Mouse (Mus musculus) left cerebral cortex, adult 2 months (tissue): ENCODE measurements around the gene Abcc9. TPM values are rescaled to one million over a fixed set of nuclear protein-coding genes. Genes with fewer than 3 reads are reported as not detected.

Source experiments
- DNase-seq, 2 experiments: peaks; one replicate each; pipeline ENCODE4 v3.0.0; 2021 to 2022; ENCODE audit warnings: low spot score in 2 of 2, mixed read lengths in 1 of 2; ENCODE audit errors: extremely low spot score in 1 of 2
- H3K27ac ChIP-seq: fragments of 200-600 bp; 2 replicates; pipeline ENCODE4 v1.8.1; 2022
- H3K4me3 ChIP-seq: fragments of 200-600 bp; 2 replicates; pipeline ENCODE4 v1.8.1; 2022
- CTCF ChIP-seq: fragments of 200-600 bp; IDR thresholded peaks from 2 replicates; pipeline ENCODE4 v1.8.1; 2022; ENCODE audit warnings: antibody characterized with exemption, mild to moderate bottlenecking, moderate library complexity
- intact Hi-C: fragments of 180-260 bp; cut with DNase I; formaldehyde crosslinking; loops from one replicate; pipeline ENCODE4 v1.15.1; 2025
- total RNA-seq, 2 experiments: library from RNA; stranded (reverse); gene quantifications; 2 replicates each; pipeline ENCODE4 v1.2.3; 2021

The Abcc9 gene
- total RNA-seq, 2 experiments from 2014 or later: 4.0 to 4.7 TPM

- no peak for DNase-seq
- no peak overlapping the region for H3K27ac ChIP-seq
- intact Hi-C loops: no loop called here
- TF ChIP-seq CTCF: no peak
- no peak overlapping the region for H3K4me3 ChIP-seq
Measured at GRCm38 (mm10) chr6:142578831-142579230, 123.3 kb downstream of the Abcc9 start.

- no peak for DNase-seq
- intact Hi-C loops: no loop called here
- no peak for TF ChIP-seq CTCF
- Histone ChIP-seq H3K4me3 (no peak overlapping the region), H3K27ac (no peak overlapping the region)
Measured at GRCm38 (mm10) chr6:142577801-142578200, 124.3 kb downstream of the Abcc9 start.

GRCm38 (mm10) chr6:142572876-142573275, 129.2 kb downstream of the Abcc9 start:
- intact Hi-C loops: no loop called here
- no peak for TF ChIP-seq CTCF
- no peak overlapping the region for H3K27ac ChIP-seq
- DNase-seq: no peak
- H3K4me3 ChIP-seq: no peak overlapping the region

- intact Hi-C loops: no loop called here
- DNase-seq: no peak
- H3K27ac ChIP-seq: no peak overlapping the region
- TF ChIP-seq CTCF: no peak
- peak overlapping the region; percentile 51 for H3K4me3 ChIP-seq
Measured at GRCm38 (mm10) chr6:142571629-142572360, 130.3 kb downstream of the Abcc9 start.

GRCm38 (mm10) chr6:142571055-142571618, 131.0 kb downstream of the Abcc9 start, which contains the start of gene Kcnj8:
Kcnj8 (minus strand) TSS chr6:142571614.
- no peak for TF ChIP-seq CTCF

GRCm38 (mm10) chr6:142570046-142570770, 131.9 kb downstream of the Abcc9 start:
- no peak for DNase-seq
- intact Hi-C loops: no loop called here

More at GRCm38 (mm10) chr6:142571055-142571618, 131.0 kb downstream of the Abcc9 start, which contains the start of gene Kcnj8:
- intact Hi-C loops: no loop called here
- H3K4me3 ChIP-seq: peak within 1 kb of the TSS; percentile 51
- no peak within 1 kb of the TSS for H3K27ac ChIP-seq
- DNase-seq: peak; percentile 16 to 22

GRCm38 (mm10) chr6:142568713-142569357, 133.3 kb downstream of the Abcc9 start:
- DNase-seq: no peak
- intact Hi-C loops: no loop called here
- H3K27ac ChIP-seq: no peak overlapping the region
- no peak overlapping the region for H3K4me3 ChIP-seq
- TF ChIP-seq CTCF: no peak

More at GRCm38 (mm10) chr6:142570046-142570770, 131.9 kb downstream of the Abcc9 start:
- no peak for TF ChIP-seq CTCF
- H3K27ac ChIP-seq: no peak overlapping the region
- peak overlapping the region; percentile 19 for H3K4me3 ChIP-seq

- intact Hi-C loops: no loop called here
- Histone ChIP-seq H3K4me3 (no peak overlapping the region), H3K27ac (no peak overlapping the region)
- no peak for DNase-seq
- TF ChIP-seq CTCF: no peak
Measured at GRCm38 (mm10) chr6:142567452-142567851, 134.7 kb downstream of the Abcc9 start.

- H3K4me3 ChIP-seq: no peak overlapping the region
- no peak for TF ChIP-seq CTCF
- intact Hi-C loops: no loop called here
- no peak overlapping the region for H3K27ac ChIP-seq
- no peak for DNase-seq
Measured at GRCm38 (mm10) chr6:142564746-142565145, 137.4 kb downstream of the Abcc9 start.

- no peak for DNase-seq
- Histone ChIP-seq H3K4me3 (no peak overlapping the region), H3K27ac (no peak overlapping the region)
- TF ChIP-seq CTCF: no peak
- intact Hi-C loops: no loop called here
Measured at GRCm38 (mm10) chr6:142561151-142561550, 141.0 kb downstream of the Abcc9 start.

- no peak overlapping the region for H3K27ac ChIP-seq
- no peak for TF ChIP-seq CTCF
- intact Hi-C loops: no loop called here
- H3K4me3 ChIP-seq: no peak overlapping the region
- no peak for DNase-seq
Measured at GRCm38 (mm10) chr6:142558772-142559679, 143.1 kb downstream of the Abcc9 start.
